Mouse (Mus musculus) CH12.LX (cell line): ENCODE data around the gene B3gat3. TPM values are rescaled to one million over a fixed set of nuclear protein-coding genes. Genes with fewer than 3 reads are reported as not detected.

Experiments
- DNase-seq: peaks from one replicate; pipeline ENCODE4 v3.0.0-alpha.2; 2013; ENCODE audit errors: extremely low read depth
- H3K27ac ChIP-seq: 2 replicates; pipeline ENCODE4 v1.5.1; 2012; ENCODE audit warnings: low read depth, mild to moderate bottlenecking, control low read depth, moderate library complexity; ENCODE audit not compliant: insufficient read depth
- H3K27me3 ChIP-seq: replicated peaks from 2 replicates; pipeline ENCODE3; 2012; ENCODE audit warnings: inconsistent platforms
- H3K36me3 ChIP-seq, 2 experiments: replicated peaks in 1 of 2; 2 replicates each; pipeline versions ENCODE3 to v1.6.1; 2012; ENCODE audit warnings: inconsistent platforms in 1 of 2, low read length in 1 of 2, mild to moderate bottlenecking in 1 of 2, mixed read lengths in 1 of 2, moderate library complexity in 1 of 2; ENCODE audit not compliant: control insufficient read depth in 1 of 2, insufficient read depth in 1 of 2
- H3K4me1 ChIP-seq, 2 experiments: 2 replicates each; pipeline ENCODE4 v1.6.1; 2012; ENCODE audit warnings: inconsistent platforms in 1 of 2, moderate library complexity in 1 of 2; ENCODE audit not compliant: insufficient read depth in 2 of 2, control insufficient read depth in 1 of 2
- H3K4me2 ChIP-seq: 2 replicates; pipeline ENCODE4 v1.6.1; 2012; ENCODE audit warnings: low read depth, mild to moderate bottlenecking, control low read depth; ENCODE audit not compliant: poor library complexity, insufficient read depth, severe bottlenecking
- H3K4me3 ChIP-seq, 3 experiments: fragments of 150-350 bp in 1 of 3; sonication (generic) in 1 of 3; replicated peaks in 1 of 3; 2 replicates each; pipeline versions ENCODE3 to v1.5.1; 2011 to 2012; ENCODE audit warnings: low read depth in 2 of 3, low read length in 2 of 3, mild to moderate bottlenecking in 2 of 3, moderate library complexity in 2 of 3, control low read depth in 1 of 3, improper control_type of control experiment in 1 of 3, inconsistent platforms in 1 of 3, mixed read lengths in 1 of 3; ENCODE audit not compliant: poor library complexity in 1 of 3
- H3K79me2 ChIP-seq: replicated peaks from 2 replicates; pipeline ENCODE4 v1.6.1; 2012; ENCODE audit warnings: mild to moderate bottlenecking, moderate library complexity; ENCODE audit not compliant: control insufficient read depth, poor library complexity, insufficient read depth, severe bottlenecking; ENCODE audit errors: extremely low read depth
- H3K9ac ChIP-seq: 2 replicates; pipeline ENCODE4 v1.6.1; 2012; ENCODE audit warnings: low read depth, mild to moderate bottlenecking, control low read depth, moderate library complexity; ENCODE audit not compliant: insufficient read depth
- H3K9me3 ChIP-seq: replicated peaks from 2 replicates; pipeline ENCODE3; 2012; ENCODE audit warnings: low read length, inconsistent platforms, mixed read lengths
- BHLHE40 ChIP-seq: IDR thresholded peaks from 2 replicates; pipeline ENCODE4 v1.6.1; 2011; ENCODE audit warnings: mild to moderate bottlenecking, low read depth, low read length, improper control_type of control experiment
- CHD2 ChIP-seq: IDR thresholded peaks from 2 replicates; pipeline ENCODE4 v1.6.1; 2011; ENCODE audit warnings: low read length, improper control_type of control experiment
- CTCF ChIP-seq, 2 experiments: IDR thresholded peaks in 1 of 2; conservative IDR thresholded peaks in 1 of 2; 2 replicates each; pipeline ENCODE4 v1.5.1; 2011 to 2012; ENCODE audit warnings: low read depth in 2 of 2, low read length in 2 of 2, improper control_type of control experiment in 1 of 2, inconsistent platforms in 1 of 2, mild to moderate bottlenecking in 1 of 2, moderate library complexity in 1 of 2
- EP300 ChIP-seq: IDR thresholded peaks from 2 replicates; pipeline ENCODE4 v1.6.1; 2011; ENCODE audit warnings: low read length, improper control_type of control experiment
- HCFC1 ChIP-seq: IDR thresholded peaks from 2 replicates; pipeline ENCODE4 v1.6.1; 2012; ENCODE audit warnings: low read depth, mild to moderate bottlenecking, inconsistent platforms, low read length, improper control_type of control experiment
- IRF4 ChIP-seq: IDR thresholded peaks from 2 replicates; pipeline ENCODE4 v1.6.1; 2014; ENCODE audit warnings: low read depth, mild to moderate bottlenecking, inconsistent platforms, low read length, improper control_type of control experiment
- JUN ChIP-seq: IDR thresholded peaks from 2 replicates; pipeline ENCODE4 v1.6.1; 2011; ENCODE audit warnings: low read depth, mild to moderate bottlenecking, low read length, improper control_type of control experiment, moderate library complexity; ENCODE audit not compliant: insufficient read depth
- MAZ ChIP-seq: IDR thresholded peaks from 2 replicates; pipeline ENCODE4 v1.6.1; 2012; ENCODE audit warnings: low read depth, mild to moderate bottlenecking, inconsistent platforms, low read length, improper control_type of control experiment, moderate library complexity
- MXI1 ChIP-seq: IDR thresholded peaks from 2 replicates; pipeline ENCODE4 v1.6.1; 2011; ENCODE audit warnings: mild to moderate bottlenecking, low read depth, low read length, improper control_type of control experiment
- NRF1 ChIP-seq: IDR thresholded peaks from 2 replicates; pipeline ENCODE4 v1.6.1; 2014; ENCODE audit warnings: low read depth, mild to moderate bottlenecking, inconsistent platforms, low read length, improper control_type of control experiment, moderate library complexity
- PAX5 ChIP-seq: IDR thresholded peaks from 2 replicates; pipeline ENCODE4 v1.6.1; 2012; ENCODE audit warnings: low read length, inconsistent platforms, mixed read lengths
- POLR2AphosphoS2 ChIP-seq: IDR thresholded peaks from 2 replicates; pipeline ENCODE4 v1.6.1; 2011; ENCODE audit warnings: low read depth, low read length, improper control_type of control experiment
- RAD21 ChIP-seq: IDR thresholded peaks from 2 replicates; pipeline ENCODE4 v1.6.1; 2011; ENCODE audit warnings: low read depth, mild to moderate bottlenecking, low read length, improper control_type of control experiment, moderate library complexity
- RCOR1 ChIP-seq: conservative IDR thresholded peaks from 2 replicates; pipeline ENCODE4 v1.6.1; 2012; ENCODE audit warnings: low read depth, mild to moderate bottlenecking, inconsistent platforms, low read length, improper control_type of control experiment
- SMC3 ChIP-seq: IDR thresholded peaks from 2 replicates; pipeline ENCODE4 v1.6.1; 2011; ENCODE audit warnings: low read depth, low read length, improper control_type of control experiment
- TBP ChIP-seq: conservative IDR thresholded peaks from 2 replicates; pipeline ENCODE4 v1.6.1; 2011; ENCODE audit warnings: low read depth, low read length, improper control_type of control experiment
- ZC3H11A ChIP-seq: IDR thresholded peaks from 2 replicates; pipeline ENCODE4 v1.6.1; 2012; ENCODE audit warnings: low read depth, mild to moderate bottlenecking, inconsistent platforms, low read length, improper control_type of control experiment
- dilution Hi-C: fragments of 300-500 bp; cut with MboI; formaldehyde crosslinking; loops from 2 replicates; pipeline ENCODE4 v1.14.3; 2020; ENCODE audit warnings: low sequenced_read_pairs; ENCODE audit not compliant: extremely low pct_unique_long_range_greater_than_20kb, extremely low pct_ligation_motif_present
- in situ Hi-C: fragments of 300-500 bp; cut with MboI; formaldehyde crosslinking; loops from 3 replicates; pipeline ENCODE4 v1.14.3; 2019; ENCODE audit warnings: low sequenced_read_pairs, low pct_ligation_motif_present, low pct_unique_long_range_greater_than_20kb, mixed read lengths
- polyA plus RNA-seq: library from polyadenylated mRNA; unstranded; fragments of >175 nt; gene quantifications from 2 replicates; pipeline ENCODE4 v1.2.1, GENCODE M21; 2012; ENCODE audit warnings: low read depth; ENCODE audit not compliant: insufficient read length
- total RNA-seq, 2 experiments: library from RNA; depleted of rRNA; stranded (reverse); fragments of 300-350 nt in 1 of 2; fragments of >200 nt in 1 of 2; gene quantifications; 2 replicates each; pipeline ENCODE4 v1.2.3; 2012 to 2014

Gene B3gat3
- total and polyA plus RNA-seq, 3 experiments: 17.8 to 54.8 (median 33.0) TPM

DNA sequence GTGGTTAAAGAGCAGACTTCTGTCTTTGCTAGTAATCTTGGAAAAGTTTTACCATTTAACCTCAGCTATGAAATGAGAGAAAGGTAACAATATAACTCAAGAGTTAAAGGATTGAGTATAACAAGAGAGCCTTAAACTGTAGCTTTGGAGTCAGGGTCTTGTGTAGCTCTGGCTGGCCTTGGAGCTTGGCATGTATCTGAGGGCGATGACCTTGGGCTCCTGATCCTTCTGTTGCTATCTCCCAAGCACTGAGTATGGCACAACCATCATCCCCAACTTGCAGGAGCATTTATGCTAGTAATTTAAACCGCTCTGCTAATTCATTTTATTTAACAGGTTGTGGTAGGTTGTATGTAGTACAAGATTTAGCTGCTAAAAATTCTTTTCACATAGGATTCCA, 55.3 kb downstream of the B3gat3 start:
- H3K4me1 ChIP-seq: peaks cover 3 to 89% of the 10 kb centered on the region in 2 experiments
- no peak overlapping the region for H3K4me3 ChIP-seq
- peaks cover 41% of the 10 kb centered on the region for H3K79me2 ChIP-seq
- dilution Hi-C loops (no loop called here), in situ Hi-C loops (no loop called here)
- H3K9ac ChIP-seq: no peak overlapping the region
- DNase-seq: no peak
- H3K36me3 ChIP-seq: peaks cover 87 to 96% of the 10 kb centered on the region in 2 experiments
- H3K4me2 ChIP-seq: no peak overlapping the region
- H3K9me3 ChIP-seq: no peaks in the 10 kb centered on the region
- no peak overlapping the region for H3K27ac ChIP-seq
- TF ChIP-seq TBP (no peak), MAZ (no peak), MXI1 (no peak), CTCF (conservative IDR thresholded peaks at IDR 0.05 in 1 of 2, IDR thresholded peaks at IDR 0.05 in 1 of 2; ENCODE audit: low read depth in 2 of 2, low read length in 2 of 2) (no peak), SMC3 (no peak), HCFC1 (no peak), POLR2AphosphoS2 (0 out of 2 replicates have a peak, but pooled peaks have one; percentile 4), BHLHE40 (no peak), RCOR1 (no peak)
- H3K27me3 ChIP-seq: no peaks in the 10 kb centered on the region

DNA sequence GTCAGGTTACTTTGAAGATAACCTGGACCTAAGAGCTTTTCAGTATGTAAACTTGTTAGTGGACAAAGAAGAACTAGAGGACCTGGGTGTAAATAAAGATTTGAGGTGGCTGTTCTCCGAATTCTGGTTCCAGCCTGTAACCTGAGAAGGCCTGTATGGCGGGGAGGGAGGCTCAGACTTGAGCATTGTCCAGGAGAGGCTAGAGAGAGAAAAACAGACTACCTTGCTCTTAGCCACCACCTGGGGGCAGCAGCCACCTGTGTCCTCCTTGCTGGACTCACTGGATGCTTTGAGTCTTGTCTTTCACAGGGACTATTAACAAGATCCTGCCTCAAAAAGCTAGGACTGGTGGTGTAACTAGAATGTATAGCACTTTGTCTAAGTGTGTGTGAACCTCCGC, 56.4 kb downstream of the B3gat3 start:
- no peaks in the 10 kb centered on the region for H3K9me3 ChIP-seq
- dilution Hi-C loops: no loop called here
- in situ Hi-C loops: no loop called here
- peaks cover 79 to 94% of the 10 kb centered on the region in 2 experiments for H3K36me3 ChIP-seq
- no peak overlapping the region for H3K9ac ChIP-seq
- no peak overlapping the region for H3K27ac ChIP-seq
- TF ChIP-seq MXI1: no peak
- TF ChIP-seq CTCF (conservative IDR thresholded peaks at IDR 0.05 in 1 of 2, IDR thresholded peaks at IDR 0.05 in 1 of 2; ENCODE audit: low read depth in 2 of 2, low read length in 2 of 2): peak; percentile 44 to 78
- no peak for TF ChIP-seq HCFC1
- no peak for TF ChIP-seq NRF1
- TF ChIP-seq MAZ: no peak
- no peak for TF ChIP-seq TBP
- TF ChIP-seq EP300: no peak
- no peak for TF ChIP-seq CHD2
- TF ChIP-seq IRF4: peak; percentile 14; the same call in 1 of the 2 replicates
- TF ChIP-seq RAD21: peak; percentile 78
- peak; percentile 90 for TF ChIP-seq SMC3
- TF ChIP-seq ZC3H11A: peak; percentile 48
- TF ChIP-seq PAX5: no peak
- TF ChIP-seq JUN: no peak
- TF ChIP-seq, all 38 proteins: peak for 5
- Histone ChIP-seq H3K79me2 (peaks cover 30% of the 10 kb centered on the region), H3K4me1 (peaks cover 2 to 89% of the 10 kb centered on the region in 2 experiments; a peak in 3 of 4 replicates), H3K4me2 (no peak overlapping the region), H3K27me3 (no peaks in the 10 kb centered on the region), H3K4me3 (no peak overlapping the region)
- DNase-seq: peak; percentile 56

Other genes starting within 250 kb of the B3gat3 start
Only the 20 nearest of the 32 such genes appear.
- 37.6 and 42.0 TPM in 2 replicates for gene Ttc9c, start 101.0 kb upstream of the B3gat3 start, total RNA-seq (2012; rRNA removed)
- 56.5 and 57.2 TPM in 2 replicates for gene Ttc9c, start 101.0 kb upstream of the B3gat3 start, total RNA-seq (2014; rRNA removed)
- gene Ttc9c, start 101.0 kb upstream of the B3gat3 start, polyA plus RNA-seq: 42.2 and 44.7 TPM in 2 replicates
- gene Hnrnpul2, start 100.4 kb upstream of the B3gat3 start, total RNA-seq (2012; rRNA removed): 44.3 and 44.8 TPM in 2 replicates
- 17.8 and 19.7 TPM in 2 replicates for gene Hnrnpul2, start 100.4 kb upstream of the B3gat3 start, total RNA-seq (2014; rRNA removed)
- 81.6 and 94.1 TPM in 2 replicates for gene Hnrnpul2, start 100.4 kb upstream of the B3gat3 start, polyA plus RNA-seq
- 0.25 and 0.67 TPM in 2 replicates for gene AC129217.1, start 90.6 kb upstream of the B3gat3 start, total RNA-seq (2012; rRNA removed)
- gene AC129217.1, start 90.6 kb upstream of the B3gat3 start, total RNA-seq (2014; rRNA removed): 2.1 and 5.1 TPM in 2 replicates
- 63.9 and 77.4 TPM in 2 replicates for gene AC129217.1, start 90.6 kb upstream of the B3gat3 start, polyA plus RNA-seq
- gene Bscl2, start 82.9 kb upstream of the B3gat3 start, total RNA-seq (2012; rRNA removed): 91.0 and 117 TPM in 2 replicates
- gene Bscl2, start 82.9 kb upstream of the B3gat3 start, total RNA-seq (2014; rRNA removed): 27.9 and 30.9 TPM in 2 replicates
- gene Bscl2, start 82.9 kb upstream of the B3gat3 start, polyA plus RNA-seq: 46.7 and 51.6 TPM in 2 replicates
- 3.1 and 6.1 TPM in 2 replicates for gene Gng3, start 81.2 kb upstream of the B3gat3 start, total RNA-seq (2012; rRNA removed)
- gene Gng3, start 81.2 kb upstream of the B3gat3 start, total RNA-seq (2014; rRNA removed): 0.55 and 0.56 TPM in 2 replicates
- 8.1 and 10.3 TPM in 2 replicates for gene Gng3, start 81.2 kb upstream of the B3gat3 start, polyA plus RNA-seq
- gene Lrrn4cl, start 69.6 kb upstream of the B3gat3 start, total RNA-seq (2012; rRNA removed): 0.13 and 0.17 TPM in 2 replicates
- 0.31 and 0.32 TPM in 2 replicates for gene Lrrn4cl, start 69.6 kb upstream of the B3gat3 start, total RNA-seq (2014; rRNA removed)
- gene Lrrn4cl, start 69.6 kb upstream of the B3gat3 start, polyA plus RNA-seq: 0.41 and 0.61 TPM in 2 replicates
- 134 and 140 TPM in 2 replicates for gene Ubxn1, start 48.9 kb upstream of the B3gat3 start, total RNA-seq (2012; rRNA removed)
- gene Ubxn1, start 48.9 kb upstream of the B3gat3 start, total RNA-seq (2014; rRNA removed): 96.3 and 107 TPM in 2 replicates
- gene Ubxn1, start 48.9 kb upstream of the B3gat3 start, polyA plus RNA-seq: 226 and 279 TPM in 2 replicates
- gene Uqcc3, start 39.5 kb upstream of the B3gat3 start, total RNA-seq (2012; rRNA removed): 53.9 and 56.6 TPM in 2 replicates
- gene Uqcc3, start 39.5 kb upstream of the B3gat3 start, total RNA-seq (2014; rRNA removed): 23.5 and 24.0 TPM in 2 replicates
- gene Uqcc3, start 39.5 kb upstream of the B3gat3 start, polyA plus RNA-seq: 42.6 and 52.0 TPM in 2 replicates
- 7.5 and 14.3 TPM in 2 replicates for gene Lbhd1, start 36.6 kb upstream of the B3gat3 start, total RNA-seq (2012; rRNA removed)
- gene Lbhd1, start 36.6 kb upstream of the B3gat3 start, total RNA-seq (2014; rRNA removed): 15.5 and 15.6 TPM in 2 replicates
- gene Lbhd1, start 36.6 kb upstream of the B3gat3 start, polyA plus RNA-seq: 50.4 and 80.4 TPM in 2 replicates
- gene Gm49403, start 36.4 kb upstream of the B3gat3 start, total RNA-seq (2012; rRNA removed): not detected in 2 replicates
- gene Gm49403, start 36.4 kb upstream of the B3gat3 start, total RNA-seq (2014; rRNA removed): not detected in 2 replicates
- not detected in 2 replicates for gene Gm49403, start 36.4 kb upstream of the B3gat3 start, polyA plus RNA-seq
- 157 and 224 TPM in 2 replicates for gene 1810009A15Rik, start 31.5 kb upstream of the B3gat3 start, total RNA-seq (2012; rRNA removed)
- 198 and 218 TPM in 2 replicates for gene 1810009A15Rik, start 31.5 kb upstream of the B3gat3 start, total RNA-seq (2014; rRNA removed)
- gene 1810009A15Rik, start 31.5 kb upstream of the B3gat3 start, polyA plus RNA-seq: 161 and 176 TPM in 2 replicates
- gene Gm49416, start 31.4 kb upstream of the B3gat3 start, total RNA-seq (2012; rRNA removed): not detected in 2 replicates
- not detected in 2 replicates for gene Gm49416, start 31.4 kb upstream of the B3gat3 start, total RNA-seq (2014; rRNA removed)
- 11.1 and 53.2 TPM in 2 replicates for gene Gm49416, start 31.4 kb upstream of the B3gat3 start, polyA plus RNA-seq
- gene Ints5, start 27.4 kb upstream of the B3gat3 start, total RNA-seq (2012; rRNA removed): 38.9 and 49.9 TPM in 2 replicates
- gene Ints5, start 27.4 kb upstream of the B3gat3 start, total RNA-seq (2014; rRNA removed): 15.7 and 17.2 TPM in 2 replicates
- 30.6 and 38.0 TPM in 2 replicates for gene Ints5, start 27.4 kb upstream of the B3gat3 start, polyA plus RNA-seq
- gene Ganab, start 22.3 kb upstream of the B3gat3 start, total RNA-seq (2012; rRNA removed): 165 and 169 TPM in 2 replicates
- 85.7 and 97.0 TPM in 2 replicates for gene Ganab, start 22.3 kb upstream of the B3gat3 start, total RNA-seq (2014; rRNA removed)
- 139 and 143 TPM in 2 replicates for gene Ganab, start 22.3 kb upstream of the B3gat3 start, polyA plus RNA-seq
- gene Rom1, start 9.0 kb downstream of the B3gat3 start, total RNA-seq (2012; rRNA removed): 5.5 and 5.6 TPM in 2 replicates
- 4.2 and 4.7 TPM in 2 replicates for gene Rom1, start 9.0 kb downstream of the B3gat3 start, total RNA-seq (2014; rRNA removed)
- 4.8 and 4.9 TPM in 2 replicates for gene Rom1, start 9.0 kb downstream of the B3gat3 start, polyA plus RNA-seq
- gene Eml3, start 9.2 kb downstream of the B3gat3 start, total RNA-seq (2012; rRNA removed): 33.3 and 33.6 TPM in 2 replicates
- gene Eml3, start 9.2 kb downstream of the B3gat3 start, total RNA-seq (2014; rRNA removed): 18.7 and 20.4 TPM in 2 replicates
- 35.2 and 37.3 TPM in 2 replicates for gene Eml3, start 9.2 kb downstream of the B3gat3 start, polyA plus RNA-seq
- 131 and 158 TPM in 2 replicates for gene Mta2, start 21.5 kb downstream of the B3gat3 start, total RNA-seq (2012; rRNA removed)
- gene Mta2, start 21.5 kb downstream of the B3gat3 start, total RNA-seq (2014; rRNA removed): 115 and 117 TPM in 2 replicates
- 149 and 162 TPM in 2 replicates for gene Mta2, start 21.5 kb downstream of the B3gat3 start, polyA plus RNA-seq
- gene Tut1, start 33.5 kb downstream of the B3gat3 start, total RNA-seq (2012; rRNA removed): 47.7 and 49.1 TPM in 2 replicates
- gene Tut1, start 33.5 kb downstream of the B3gat3 start, total RNA-seq (2014; rRNA removed): 40.4 and 41.8 TPM in 2 replicates
- 52.9 and 54.9 TPM in 2 replicates for gene Tut1, start 33.5 kb downstream of the B3gat3 start, polyA plus RNA-seq
- gene Eef1g, start 46.7 kb downstream of the B3gat3 start, total RNA-seq (2012; rRNA removed): 1,294 and 1,368 TPM in 2 replicates
- 1,172 and 1,266 TPM in 2 replicates for gene Eef1g, start 46.7 kb downstream of the B3gat3 start, total RNA-seq (2014; rRNA removed)
- gene Eef1g, start 46.7 kb downstream of the B3gat3 start, polyA plus RNA-seq: 1,511 and 1,695 TPM in 2 replicates
- gene Ahnak, start 68.9 kb downstream of the B3gat3 start, total RNA-seq (2012; rRNA removed): 15.3 and 21.7 TPM in 2 replicates
- 1.5 and 1.7 TPM in 2 replicates for gene Ahnak, start 68.9 kb downstream of the B3gat3 start, total RNA-seq (2014; rRNA removed)
- gene Ahnak, start 68.9 kb downstream of the B3gat3 start, polyA plus RNA-seq: 1.8 and 2.0 TPM in 2 replicates